Mouse (Mus musculus): ENCODE measurements around the gene Tmem89.

Gene Tmem89

DNA sequence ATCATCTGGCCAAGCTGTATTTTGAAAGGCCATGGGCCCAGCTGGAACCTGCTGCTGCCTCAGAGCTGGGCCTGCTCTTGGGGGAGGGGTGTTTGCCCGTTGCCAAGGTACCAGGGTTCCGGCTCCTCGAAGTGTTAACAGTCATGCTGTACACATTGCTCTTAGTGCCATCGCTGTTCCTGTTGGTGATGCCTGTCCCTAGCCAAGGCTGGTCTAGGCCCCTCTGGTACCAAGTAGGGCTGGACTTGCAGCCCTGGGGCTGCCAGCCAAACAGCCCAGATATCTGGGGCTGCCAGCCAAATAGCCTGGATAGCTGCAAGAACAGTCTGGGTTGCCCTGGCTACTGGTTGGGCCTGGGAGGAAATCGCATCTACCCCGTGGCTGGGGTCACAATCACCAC is at the start of gene Tmem89:
Tmem89 (plus strand) TSS at position 129 of the 400 bp plus-strand sequence.
- no peak for DNase-seq (ENCODE audit: low read depth)

DNA sequence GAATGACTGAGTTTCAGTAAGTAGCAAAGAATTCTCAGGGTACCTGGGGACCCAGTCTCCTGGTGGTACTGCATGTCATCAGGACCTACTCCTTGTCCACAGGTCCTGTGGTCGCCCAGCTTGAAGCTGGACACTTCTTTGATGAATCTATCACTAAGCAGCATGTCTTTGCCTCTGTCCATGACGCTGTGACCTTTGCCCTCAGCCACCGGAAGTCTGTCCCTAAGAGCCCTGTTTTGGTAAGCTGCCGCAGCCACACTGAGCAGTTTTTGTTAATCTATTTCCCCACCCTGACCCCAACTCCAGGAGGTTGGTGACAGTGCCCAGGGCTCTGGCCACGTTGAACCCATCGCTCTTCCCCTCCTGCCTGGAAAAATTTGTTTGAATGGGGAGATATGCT is 2.1 kb upstream of the Tmem89 start:
- no peak for DNase-seq (ENCODE audit: low read depth)

DNA sequence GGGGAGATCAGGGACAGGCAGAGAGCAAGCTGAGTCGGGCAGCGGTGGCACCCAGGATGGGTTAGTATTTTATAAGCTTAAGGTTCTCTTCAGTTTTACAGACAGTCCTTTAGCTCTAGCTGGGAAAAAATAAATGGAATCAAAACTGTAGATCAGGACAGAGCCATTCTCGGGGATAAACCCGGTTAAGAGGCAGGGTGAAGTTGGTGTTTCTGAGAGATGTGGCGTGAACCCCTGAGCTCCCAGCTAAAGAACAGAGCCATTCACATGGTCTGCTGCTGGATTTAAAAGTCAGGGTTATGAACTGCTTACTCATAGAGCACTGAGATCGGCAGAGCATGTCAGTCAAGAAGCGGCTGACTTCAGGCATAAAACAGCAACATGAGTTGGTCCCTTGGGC is 1.3 kb upstream of the Tmem89 start:
- no peak for DNase-seq (ENCODE audit: low read depth)

DNA sequence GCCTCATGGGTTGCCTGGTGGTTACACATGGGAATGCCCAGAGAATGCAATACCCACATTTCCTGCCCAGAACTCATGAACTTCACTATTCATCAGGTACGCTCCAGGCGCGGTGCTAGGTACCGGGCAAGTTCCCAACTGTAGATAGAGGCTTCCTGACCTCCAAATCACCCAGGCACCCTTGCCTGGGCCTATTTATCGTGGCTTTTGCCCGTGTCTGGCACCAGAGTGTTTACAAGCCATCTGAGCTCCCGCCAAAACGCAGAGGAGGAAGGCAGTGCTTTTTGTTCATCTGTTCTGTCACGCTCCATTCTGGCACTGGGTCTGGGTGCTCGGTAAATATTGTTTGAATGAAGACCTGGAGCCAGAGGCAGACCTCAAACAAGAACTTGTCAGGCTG is 798 bp upstream of the Tmem89 start:
- no peak for DNase-seq (ENCODE audit: low read depth)

DNA sequence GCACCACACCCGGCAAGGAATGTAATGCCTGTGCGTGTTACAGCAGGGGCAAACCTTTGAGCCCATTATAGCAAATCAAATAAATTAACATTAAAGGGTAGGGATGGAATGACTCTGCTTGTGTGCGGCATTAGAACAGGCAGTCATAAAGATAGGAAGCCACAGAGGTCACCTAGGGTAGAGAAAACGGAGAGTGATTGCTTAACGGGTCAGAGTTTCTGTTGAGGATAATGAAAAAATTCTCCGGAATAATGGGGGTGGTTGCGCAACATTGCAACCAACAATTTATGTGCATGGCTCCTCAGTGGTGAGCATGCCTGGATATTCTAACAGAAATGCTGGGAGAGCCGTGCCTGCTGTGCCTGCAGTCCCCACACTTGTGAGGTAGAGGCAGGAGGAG is 11.5 kb downstream of the Tmem89 start:
- peak; percentile 75 for DNase-seq (ENCODE audit: low read depth)

DNA sequence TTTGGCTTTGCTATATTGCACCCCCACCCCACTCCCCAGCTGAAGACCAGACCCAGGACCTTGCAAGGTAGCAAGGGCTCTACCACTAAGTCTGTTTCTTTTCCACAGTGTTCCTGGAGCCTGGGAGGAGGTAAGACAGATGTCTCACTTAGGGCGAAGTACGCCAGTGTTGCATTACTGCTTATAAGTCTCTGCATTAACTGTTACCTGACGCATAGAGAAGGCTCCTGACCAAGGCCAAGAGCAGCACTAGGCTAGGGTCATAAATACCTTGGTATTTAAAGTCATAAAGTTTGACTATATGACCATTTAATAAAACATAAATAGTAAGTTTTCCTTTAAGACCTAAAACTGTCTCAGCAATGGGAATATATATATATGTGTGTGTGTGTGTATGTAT is 14.0 kb downstream of the Tmem89 start:
- DNase-seq (ENCODE audit: low read depth): no peak

DNA sequence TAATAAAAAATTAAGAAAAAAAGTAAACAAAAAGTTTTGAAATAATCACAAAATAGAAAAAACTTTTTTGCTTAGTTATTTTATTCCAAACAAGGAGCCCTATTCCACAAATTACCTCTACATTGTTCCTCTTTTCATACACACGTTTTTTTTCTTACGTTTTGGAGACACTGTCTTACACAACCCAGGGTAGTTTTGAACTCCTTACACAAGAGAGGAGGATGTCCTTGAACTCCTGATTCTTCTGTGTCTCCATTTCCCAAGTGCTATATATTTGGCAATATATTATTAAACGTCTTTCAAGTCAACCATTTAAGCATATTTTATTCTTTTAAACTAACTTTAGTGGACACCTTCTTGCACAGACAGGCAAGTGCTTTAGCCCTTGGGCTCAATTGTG is 21.6 kb downstream of the Tmem89 start:
- DNase-seq (ENCODE audit: low read depth): no peak

DNA sequence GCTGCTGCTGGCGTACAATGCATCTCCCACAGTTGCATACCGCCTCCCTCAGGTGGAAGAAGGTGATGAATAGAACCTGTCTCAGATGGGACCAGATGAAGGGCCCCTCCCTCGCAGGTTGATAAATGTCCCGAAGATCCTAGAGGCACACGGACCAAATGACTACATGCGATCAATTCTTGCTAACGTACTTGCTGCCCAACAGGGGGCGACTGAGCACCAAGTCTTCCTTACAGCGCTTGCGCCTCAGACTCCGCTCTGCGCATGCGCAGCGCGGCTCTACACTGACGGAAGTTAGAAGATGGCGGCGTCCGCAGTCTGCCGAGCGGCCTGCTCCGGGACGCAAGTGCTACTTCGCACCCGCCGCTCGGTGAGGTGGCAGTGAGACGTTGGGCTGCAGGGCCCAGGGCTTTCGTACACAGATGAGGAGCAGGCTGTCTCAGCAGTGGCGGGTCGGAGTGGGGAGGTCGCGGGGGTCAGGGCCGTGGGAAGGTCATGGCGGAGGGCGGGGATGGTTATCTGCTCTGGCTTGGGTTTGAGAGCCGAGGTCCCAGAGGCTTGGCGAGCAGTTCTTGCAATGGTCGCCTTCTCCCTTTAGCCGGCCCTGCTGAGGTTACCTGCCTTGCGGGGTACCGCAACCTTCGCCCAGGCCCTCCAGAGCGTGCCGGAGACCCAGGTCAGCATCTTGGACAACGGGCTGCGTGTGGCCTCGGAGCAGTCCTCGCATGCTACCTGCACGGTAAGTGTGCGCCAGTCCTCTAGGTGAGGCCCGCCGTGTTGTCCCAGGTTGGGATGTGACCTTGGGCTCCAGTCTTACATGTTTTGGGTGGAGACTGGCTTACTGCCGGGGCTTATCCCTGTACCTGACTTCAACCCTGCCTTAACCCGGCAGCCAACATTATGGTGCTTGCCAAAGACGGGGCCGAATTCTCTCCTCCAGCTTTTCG is 22.3 kb downstream of the Tmem89 start, which contains the start of gene Uqcrc1:
Uqcrc1 (plus strand) TSS at position 216 of the 947 bp plus-strand sequence.
- peak; percentile 97 for DNase-seq (ENCODE audit: low read depth)

DNA sequence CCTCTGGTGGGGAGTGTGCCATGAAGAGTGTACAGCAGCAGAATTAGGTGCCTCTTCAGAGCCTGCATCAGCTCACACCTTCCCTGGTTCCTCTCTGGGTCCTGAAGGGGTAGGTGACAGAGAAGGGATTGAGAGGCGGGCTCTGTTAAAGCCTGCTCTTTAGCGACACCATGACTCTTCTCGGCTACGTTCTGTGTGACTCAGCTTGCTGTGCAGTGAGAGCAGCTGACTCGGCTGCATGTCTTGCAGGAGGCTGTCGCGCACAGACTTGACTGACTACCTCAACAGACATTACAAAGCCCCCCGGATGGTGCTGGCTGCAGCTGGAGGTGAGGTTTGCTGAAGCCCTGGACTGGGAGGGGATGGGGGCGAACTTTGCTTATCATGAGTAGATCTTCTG is 30.7 kb downstream of the Tmem89 start:
- no peak for DNase-seq (ENCODE audit: low read depth)

DNA sequence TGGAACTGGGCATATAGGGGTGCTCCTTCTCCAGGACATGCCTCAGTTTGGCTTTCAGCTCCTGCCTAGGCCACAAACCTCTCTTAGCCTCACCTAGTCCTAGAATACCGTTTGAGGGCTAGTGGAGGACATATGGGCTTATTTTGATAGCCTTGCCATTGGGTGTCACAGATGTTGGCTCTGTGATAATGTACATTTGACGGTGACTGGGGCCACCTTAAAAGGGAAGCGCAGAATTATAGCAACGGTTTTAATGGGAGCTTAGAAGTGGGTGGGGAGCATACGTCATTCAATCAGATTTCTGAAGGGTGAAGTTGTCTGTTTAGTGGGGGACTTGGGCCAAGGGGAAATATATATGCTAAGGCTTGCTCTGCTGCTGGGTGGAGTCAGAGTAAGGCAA is 31.2 kb downstream of the Tmem89 start:
- no peak for DNase-seq (ENCODE audit: low read depth)

DNA sequence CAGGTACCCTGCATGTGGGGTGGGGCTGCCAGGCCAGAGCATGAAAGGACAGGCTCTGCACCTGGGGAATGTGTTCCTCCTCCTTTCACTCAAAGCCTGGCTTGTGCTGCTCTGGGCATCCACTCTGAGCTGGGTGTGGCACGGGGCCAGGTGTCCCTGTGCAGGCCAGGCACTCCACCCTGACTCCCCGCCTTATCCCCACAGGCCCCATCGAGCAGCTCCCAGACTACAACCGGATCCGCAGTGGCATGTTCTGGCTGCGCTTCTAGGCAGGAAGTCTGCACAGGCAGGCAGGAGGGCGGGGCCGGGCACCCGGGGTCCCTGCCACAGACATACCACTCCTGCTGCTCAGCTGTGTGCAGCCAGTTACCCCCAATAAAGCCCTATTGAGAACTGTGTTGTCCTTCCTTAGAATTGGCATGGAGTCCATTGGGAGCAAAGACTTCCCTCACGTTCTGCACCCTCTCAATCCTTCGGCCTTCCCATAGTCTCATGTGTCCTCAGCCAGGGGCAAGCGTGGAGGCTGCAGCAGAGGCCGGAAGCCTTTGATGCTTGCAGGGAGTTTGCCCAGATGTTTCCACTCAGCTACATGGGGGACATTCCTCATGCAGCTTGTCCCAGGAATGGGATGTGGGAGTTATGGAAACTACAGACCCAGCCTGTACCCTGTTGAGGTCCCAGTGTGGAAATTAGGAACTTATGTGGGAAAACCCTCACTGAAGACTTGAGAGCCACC is 35.0 kb downstream of the Tmem89 start:
- DNase-seq (ENCODE audit: low read depth): no peak

DNA sequence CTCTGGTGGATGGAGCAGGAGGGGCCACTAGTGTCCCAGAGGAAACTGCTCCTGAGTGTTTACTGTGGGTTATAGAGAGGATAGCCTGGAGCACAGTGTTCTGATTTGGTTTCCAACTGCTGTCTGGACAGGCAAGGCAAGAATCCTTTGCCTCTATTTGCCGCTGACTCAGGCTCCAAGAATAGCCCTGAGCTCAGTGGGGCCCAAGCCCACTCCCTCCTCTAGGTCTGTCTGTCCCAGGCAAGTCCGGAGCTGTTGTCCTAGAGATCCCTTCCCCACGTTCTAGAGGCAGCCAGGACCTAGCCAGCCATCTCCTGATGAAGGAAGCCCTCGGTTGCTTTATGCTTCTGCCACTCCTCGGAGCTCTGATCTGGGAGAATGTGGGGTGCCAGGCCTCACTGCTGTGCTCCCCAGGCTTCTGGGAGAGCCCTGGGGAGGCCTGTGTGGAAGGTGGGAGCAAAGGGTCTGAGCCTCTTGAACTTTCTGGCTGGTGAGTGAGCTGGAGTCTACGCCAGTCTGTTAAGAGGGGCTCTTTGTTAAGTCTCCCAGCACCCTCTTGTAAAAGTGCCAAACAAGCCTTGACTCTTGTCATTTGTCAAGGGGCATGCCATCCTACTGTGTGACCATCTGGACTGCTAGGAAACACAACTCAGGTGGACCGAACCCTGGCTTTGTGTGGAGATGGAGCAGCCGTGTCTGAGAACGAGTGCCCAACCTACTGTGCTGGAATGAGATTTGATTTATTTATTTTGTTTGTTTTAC is 35.7 kb downstream of the Tmem89 start:
- DNase-seq (ENCODE audit: low read depth): no peak

DNA sequence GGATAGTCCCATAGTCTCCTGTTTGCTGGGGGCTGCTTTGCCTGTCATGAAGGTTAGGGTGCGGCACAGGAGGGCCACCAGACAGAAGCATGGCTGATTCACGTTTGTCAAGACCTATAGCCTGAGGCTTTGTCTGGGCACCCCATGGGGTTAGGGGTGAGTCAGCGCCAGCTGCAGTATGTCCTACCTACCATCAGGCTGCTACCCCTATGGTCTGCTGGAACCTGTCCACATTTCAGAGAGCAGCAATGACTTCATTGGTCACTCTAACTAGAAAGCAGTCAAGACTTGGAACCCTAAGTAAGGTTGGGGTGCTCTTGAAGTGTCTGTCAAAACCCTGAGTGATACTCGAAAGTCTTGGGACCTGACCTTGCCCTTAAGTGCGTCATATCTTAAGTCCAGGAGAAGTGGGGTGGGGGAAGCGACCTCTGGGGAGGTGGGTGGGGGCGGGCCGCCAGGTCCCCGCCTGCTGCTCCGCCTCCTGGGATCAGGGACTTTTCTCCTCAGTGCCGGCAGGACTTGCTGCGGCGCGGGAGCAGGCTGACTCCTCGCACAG is 38.7 kb downstream of the Tmem89 start, which contains the start of gene Col7a1:
Col7a1 (plus strand) TSS at position 506 of the 556 bp plus-strand sequence.
- DNase-seq (ENCODE audit: low read depth): no peak

DNA sequence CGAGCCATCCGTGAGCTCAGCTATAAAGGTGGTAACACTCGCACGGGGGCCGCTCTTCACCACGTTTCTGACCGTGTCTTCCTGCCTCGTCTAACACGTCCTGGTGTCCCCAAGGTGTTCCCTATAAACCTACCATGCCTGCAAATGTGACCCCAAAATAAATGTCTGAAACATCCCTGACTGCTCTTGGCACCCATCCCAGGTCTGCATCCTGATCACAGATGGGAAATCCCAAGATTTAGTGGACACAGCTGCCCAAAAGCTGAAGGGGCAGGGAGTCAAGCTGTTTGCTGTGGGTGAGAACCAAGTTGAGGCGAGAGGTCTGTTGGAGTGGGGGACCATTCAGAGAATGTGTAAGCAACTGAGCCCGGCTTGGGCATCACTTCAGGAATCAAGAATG is 40.8 kb downstream of the Tmem89 start:
- no peak for DNase-seq (ENCODE audit: low read depth)

DNA sequence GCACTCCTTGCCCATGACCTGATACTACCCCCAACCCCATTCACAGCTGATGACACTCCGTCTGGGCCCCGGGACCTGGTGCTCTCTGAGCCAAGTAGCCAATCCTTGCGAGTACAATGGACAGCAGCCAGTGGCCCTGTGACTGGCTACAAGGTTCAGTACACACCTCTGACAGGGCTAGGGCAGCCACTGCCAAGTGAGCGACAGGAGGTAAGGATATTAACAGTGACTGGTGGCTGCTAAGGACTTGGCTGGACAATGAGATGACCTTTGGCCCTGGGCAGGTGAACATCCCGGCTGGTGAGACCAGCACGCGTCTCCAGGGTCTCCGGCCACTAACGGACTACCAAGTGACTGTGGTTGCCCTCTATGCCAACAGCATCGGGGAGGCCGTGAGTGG is 41.4 kb downstream of the Tmem89 start:
- DNase-seq (ENCODE audit: low read depth): no peak

DNA sequence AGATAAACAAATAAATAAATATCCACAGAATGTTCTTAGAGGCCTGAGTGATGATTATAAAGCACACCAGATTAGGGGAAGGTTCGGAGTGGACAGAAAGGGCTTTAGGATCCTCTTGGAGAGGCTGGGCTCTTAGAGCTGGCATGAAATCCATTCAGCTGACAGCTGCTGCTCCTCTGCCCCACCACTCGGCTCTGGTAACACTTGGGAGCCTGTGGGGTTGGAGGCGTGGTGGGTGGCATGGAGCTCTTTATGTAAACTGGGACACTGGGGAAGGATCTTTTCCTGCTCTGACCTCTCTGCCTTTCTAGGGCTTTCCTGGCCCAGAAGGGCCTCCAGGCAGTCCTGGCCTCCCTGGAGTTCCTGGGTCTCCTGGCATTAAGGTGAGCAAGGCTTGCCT is 49.2 kb downstream of the Tmem89 start:
- no peak for DNase-seq (ENCODE audit: low read depth)

DNA sequence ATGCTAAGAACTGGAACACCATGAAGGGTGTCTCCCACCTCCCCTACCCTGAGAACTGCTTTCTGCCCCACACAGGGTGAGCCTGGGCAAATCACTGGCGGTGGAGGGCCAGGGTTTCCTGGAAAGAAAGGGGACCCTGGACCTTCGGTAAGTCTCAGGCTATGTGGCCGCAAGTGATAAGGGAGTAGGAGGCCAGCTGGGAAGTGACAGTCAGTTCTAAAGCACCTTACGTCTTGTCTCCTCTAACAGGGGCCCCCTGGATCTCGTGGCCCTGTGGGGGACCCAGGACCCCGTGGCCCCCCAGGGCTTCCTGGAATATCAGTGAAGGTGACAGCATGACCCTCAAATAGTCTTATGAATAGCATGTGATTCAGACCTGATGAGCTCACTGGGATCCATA is 49.9 kb downstream of the Tmem89 start:
- DNase-seq (ENCODE audit: low read depth): no peak

Measured in 416B (cell line).